Mouse (Mus musculus) lung, postnatal 0 days (tissue): ENCODE data around the gene Olfr1258. TPM values are rescaled to one million over a fixed set of nuclear protein-coding genes. Genes with fewer than 3 reads are reported as not detected.
"Not testable (repeated sequence)": the region's sequence is repeated elsewhere in the genome, so short reads cannot be mapped to it uniquely, and the experiment has no call there.

ENCODE experiments used
- ATAC-seq: fragments of 200-750 bp; cut with Nextera tagmentation; 2 replicates; pipeline ENCODE4 v1.8.0; 2017; ENCODE audit warnings: moderate library complexity
- DNase-seq: peaks from one replicate; pipeline ENCODE4 v3.0.0-alpha.2; 2016; ENCODE audit warnings: low spot score
- H3K27ac ChIP-seq: fragments of 300-500 bp; sonication (generic); 2 replicates; pipeline ENCODE4 v1.5.1; 2014; ENCODE audit warnings: antibody characterized with exemption, mild to moderate bottlenecking, low read length, mixed read lengths
- H3K27me3 ChIP-seq: fragments of 300-500 bp; sonication (generic); replicated peaks from 2 replicates; pipeline ENCODE4 v1.6.1; 2014; ENCODE audit warnings: low read length, mixed read lengths; ENCODE audit not compliant: insufficient read depth
- H3K36me3 ChIP-seq: fragments of 300-500 bp; sonication (generic); 2 replicates; pipeline ENCODE4 v1.6.1; 2014; ENCODE audit warnings: low read length, mixed read lengths; ENCODE audit not compliant: insufficient read depth
- H3K4me1 ChIP-seq: fragments of 300-500 bp; sonication (generic); 2 replicates; pipeline ENCODE4 v1.6.1; 2014; ENCODE audit warnings: antibody characterized with exemption, low read depth, low read length, mixed read lengths; ENCODE audit not compliant: insufficient read depth
- H3K4me2 ChIP-seq: fragments of 300-500 bp; sonication (generic); replicated peaks from 2 replicates; pipeline ENCODE4 v1.6.1; 2014; ENCODE audit warnings: low read depth, mild to moderate bottlenecking, low read length, moderate library complexity, mixed read lengths
- H3K4me3 ChIP-seq: fragments of 300-500 bp; sonication (generic); 2 replicates; pipeline ENCODE4 v1.5.1; 2014; ENCODE audit warnings: low read depth, low read length
- H3K9ac ChIP-seq: fragments of 300-500 bp; sonication (generic); replicated peaks from 2 replicates; pipeline ENCODE4 v1.6.1; 2014; ENCODE audit warnings: low read depth, mild to moderate bottlenecking
- H3K9me3 ChIP-seq: fragments of 300-500 bp; sonication (generic); 2 replicates; pipeline ENCODE4 v1.6.1; 2016; ENCODE audit warnings: low read length, mixed read lengths
- CTCF ChIP-seq: IDR thresholded peaks from 2 replicates; pipeline ENCODE4 v1.5.1; 2016; ENCODE audit warnings: antibody characterized with exemption, mild to moderate bottlenecking
- EP300 ChIP-seq: IDR thresholded peaks from 2 replicates; pipeline ENCODE4 v1.6.1; 2016; ENCODE audit warnings: antibody characterized with exemption, mild to moderate bottlenecking, control low read depth
- WGBS: fragments of 180-500 bp; shearing (Covaris S2); extraction: QIAGEN DNeasy Blood & Tissue Kit; methylation state at CpG from one replicate; pipeline ENCODE4 v1.1.7; 2014; 5-methylcytosine and 5-hydroxymethylcytosine counted together
- polyA plus RNA-seq: library from polyadenylated mRNA; unstranded; fragments of >200 nt; fragmentation: Nextera tagmentation; extraction: Ambion mirVana; gene quantifications from 2 replicates; pipeline ENCODE4 v1.2.1, GENCODE M21; 2015

Olfr1258 gene
- not detected in 2 replicates for polyA plus RNA-seq

DNA sequence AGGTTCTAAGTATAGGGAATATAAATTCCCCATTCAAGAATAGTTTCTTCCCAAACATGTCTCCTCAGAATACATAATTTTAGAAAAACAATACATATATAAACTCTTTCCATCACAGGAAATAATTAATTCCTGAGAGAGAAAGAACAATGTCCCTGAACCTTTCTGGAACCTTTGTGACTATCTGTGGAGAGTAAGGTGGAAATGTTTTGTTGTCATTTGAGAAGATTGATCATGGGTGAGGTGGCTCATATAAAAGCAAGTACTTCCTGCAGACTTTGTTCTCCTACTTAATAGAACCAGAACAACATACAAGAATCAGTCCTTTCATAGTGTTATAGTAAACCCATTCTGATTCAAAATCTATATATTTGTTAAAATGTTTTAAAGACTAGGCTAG, at the start of gene Olfr1258:
Gene Olfr1258, plus strand, starts transcription at position 301 of the 400 bp plus-strand sequence.
- Histone ChIP-seq H3K9ac (no peak within 1 kb of the TSS), H3K27ac (no peak within 1 kb of the TSS), H3K27me3 (no peaks in the 10 kb centered on the region), H3K4me1 (no peaks in the 10 kb centered on the region), H3K36me3 (no peaks in the 10 kb centered on the region), H3K4me2 (no peak within 1 kb of the TSS), H3K4me3 (no peak within 1 kb of the TSS), H3K9me3 (no peaks in the 10 kb centered on the region)
- TF ChIP-seq EP300, result no peak
- no peak for TF ChIP-seq CTCF
- ATAC-seq, result no peak
- DNase-seq, result no peak

DNA sequence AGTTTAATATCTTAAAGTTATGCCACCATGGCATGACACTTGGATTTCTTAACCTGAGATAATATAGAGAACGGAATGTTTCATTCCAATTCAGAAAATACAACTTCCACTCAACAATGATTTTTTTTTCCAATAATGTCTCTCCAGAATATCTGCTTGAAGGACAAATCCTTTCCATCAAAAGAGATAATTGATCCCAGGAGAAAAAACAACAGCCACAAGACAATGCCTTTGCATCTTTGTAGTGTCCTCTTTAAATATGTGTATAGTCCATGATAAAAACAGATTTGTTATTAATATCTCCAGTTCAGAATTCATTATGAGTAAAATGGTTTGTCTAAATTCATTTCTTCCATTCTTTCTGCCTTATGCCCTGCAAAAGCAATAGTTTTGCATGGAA, 49.0 kb upstream of the Olfr1258 start, which contains the start of gene Olfr1257:
Gene Olfr1257, plus strand, starts transcription at position 301 of the 400 bp plus-strand sequence.
- Histone ChIP-seq H3K36me3 (no peaks in the 10 kb centered on the region), H3K27me3 (no peaks in the 10 kb centered on the region), H3K4me3 (no peak within 1 kb of the TSS), H3K4me2 (no peak within 1 kb of the TSS), H3K4me1 (no peaks in the 10 kb centered on the region), H3K9ac (no peak within 1 kb of the TSS), H3K9me3 (no peaks in the 10 kb centered on the region), H3K27ac (no peak within 1 kb of the TSS)
- no peak for ATAC-seq
- TF ChIP-seq EP300 (no peak), CTCF (no peak)
- no peak for DNase-seq
- 85% methylated on average over 1 of the region's 1 CpGs for WGBS

DNA sequence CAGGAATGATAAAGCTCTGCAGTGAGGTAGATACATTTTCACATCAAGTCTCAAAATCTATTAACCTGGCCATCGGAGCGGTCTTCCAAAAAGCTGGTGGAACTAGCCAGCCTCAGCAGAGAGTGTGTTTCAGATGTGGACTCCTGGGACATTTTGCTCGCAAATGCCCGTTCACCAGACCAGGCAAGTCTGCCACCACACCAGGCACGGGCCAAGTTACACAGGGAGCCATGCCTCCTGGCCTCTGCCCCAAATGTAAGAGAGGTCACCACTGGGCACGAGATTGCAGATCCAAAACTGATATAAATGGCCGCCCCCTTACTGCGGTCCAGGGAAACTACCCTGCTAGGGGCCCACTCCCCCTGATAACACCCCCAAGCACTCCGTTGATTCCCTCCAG, 14.5 kb upstream of the Olfr1258 start:
- not testable (repeated sequence) for ATAC-seq, H3K36me3 ChIP-seq, H3K4me3 ChIP-seq, H3K9ac ChIP-seq, H3K9me3 ChIP-seq, H3K27me3 ChIP-seq, H3K27ac ChIP-seq, H3K4me2 ChIP-seq, DNase-seq, H3K4me1 ChIP-seq
- 92% methylated on average over 9 of the region's 9 CpGs for WGBS

DNA sequence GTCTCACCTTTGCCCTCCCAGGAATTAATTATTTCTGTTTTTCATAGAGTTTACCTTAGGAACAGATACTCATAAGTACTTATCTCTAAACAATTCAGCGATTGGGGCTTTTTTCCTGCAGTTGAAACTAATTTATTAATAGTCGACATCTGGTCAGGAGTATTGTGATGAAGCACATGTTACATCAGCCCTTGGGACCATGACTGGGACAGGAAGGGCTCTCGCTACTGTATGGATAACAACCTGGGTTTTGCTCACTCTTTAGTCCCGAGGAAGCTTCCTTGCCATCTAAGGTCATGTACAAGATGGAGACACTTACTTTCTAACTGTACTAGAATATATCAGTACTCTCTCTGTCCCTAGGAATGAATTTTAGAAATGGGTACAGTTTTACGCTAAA, 21.5 kb downstream of the Olfr1258 start, which contains the start of gene Olfr1259:
Gene Olfr1259, minus strand, starts transcription at position 101 of the 400 bp plus-strand sequence.
- no peak within 1 kb of the TSS for H3K9ac ChIP-seq
- no peak within 1 kb of the TSS for H3K27ac ChIP-seq
- 75% methylated on average over 5 of the region's 5 CpGs for WGBS
- H3K4me3 ChIP-seq, result no peak within 1 kb of the TSS
- TF ChIP-seq CTCF (no peak), EP300 (no peak)
- H3K4me1 ChIP-seq, result no peaks in the 10 kb centered on the region
- H3K9me3 ChIP-seq, result no peaks in the 10 kb centered on the region
- no peaks in the 10 kb centered on the region for H3K36me3 ChIP-seq
- DNase-seq (no peak), ATAC-seq (no peak)
- H3K4me2 ChIP-seq, result no peak within 1 kb of the TSS
- no peaks in the 10 kb centered on the region for H3K27me3 ChIP-seq

DNA sequence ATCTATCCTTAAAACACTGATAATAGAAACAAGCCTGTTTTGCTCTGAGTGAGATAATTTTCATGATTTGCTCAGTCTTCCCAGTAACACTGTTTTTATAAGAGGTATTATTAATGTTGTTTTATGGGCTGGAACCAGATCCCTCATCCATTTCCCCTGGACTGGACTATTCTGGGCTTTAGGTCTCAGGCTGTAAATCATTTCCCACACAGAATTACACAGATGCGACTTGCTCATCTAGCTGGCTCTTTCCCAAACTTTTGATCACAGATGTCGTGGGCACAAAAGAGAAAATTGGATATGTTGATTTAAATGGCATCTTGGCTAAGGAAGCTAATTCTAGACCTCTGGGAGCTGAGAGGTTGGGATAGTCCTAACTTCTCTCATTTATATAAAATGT, 47.1 kb downstream of the Olfr1258 start, which contains the start of gene Olfr1260:
Gene Olfr1260, plus strand, starts transcription at position 157 of the 400 bp plus-strand sequence.
- ATAC-seq (no peak), DNase-seq (no peak)
- Histone ChIP-seq H3K36me3 (no peaks in the 10 kb centered on the region), H3K9me3 (no peaks in the 10 kb centered on the region), H3K27ac (no peak within 1 kb of the TSS), H3K4me1 (no peaks in the 10 kb centered on the region), H3K4me3 (no peak within 1 kb of the TSS), H3K9ac (no peak within 1 kb of the TSS), H3K27me3 (no peaks in the 10 kb centered on the region), H3K4me2 (no peak within 1 kb of the TSS)
- TF ChIP-seq CTCF (no peak), EP300 (no peak)
- WGBS, result 45% methylated on average over 2 of the region's 2 CpGs

DNA sequence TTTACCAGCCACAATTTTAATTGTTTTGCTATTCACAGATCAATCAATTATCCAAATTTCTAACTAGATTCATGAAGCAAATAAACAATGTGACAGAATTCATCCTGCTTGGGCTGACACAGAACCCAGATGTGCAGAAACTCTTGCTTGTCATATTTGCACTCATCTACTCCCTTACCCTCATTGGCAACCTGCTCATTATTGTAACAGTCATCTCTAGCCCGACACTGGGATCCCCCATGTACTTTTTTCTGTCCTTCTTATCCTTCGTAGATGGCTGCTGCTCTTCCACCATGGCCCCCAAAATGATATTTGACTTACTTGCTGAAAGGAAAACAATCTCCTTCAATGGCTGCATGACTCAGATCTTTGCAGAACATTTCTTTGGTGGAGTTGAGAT, 50.6 kb downstream of the Olfr1258 start:
- no peak for TF ChIP-seq CTCF
- TF ChIP-seq EP300, result no peak
- no peak overlapping the region for H3K4me2 ChIP-seq
- no peak overlapping the region for H3K4me3 ChIP-seq
- 73% methylated on average over 2 of the region's 2 CpGs for WGBS
- DNase-seq (no peak), ATAC-seq (no peak)
- H3K4me1 ChIP-seq, result no peaks in the 10 kb centered on the region
- no peak overlapping the region for H3K9ac ChIP-seq
- no peak overlapping the region for H3K27ac ChIP-seq
- H3K36me3 ChIP-seq, result no peaks in the 10 kb centered on the region
- H3K9me3 ChIP-seq, result no peaks in the 10 kb centered on the region
- no peaks in the 10 kb centered on the region for H3K27me3 ChIP-seq

Other genes with a start within 250 kb of the Olfr1258 start
- gene Olfr1252, start 202.3 kb upstream of the Olfr1258 start, polyA plus RNA-seq, result not detected in 2 replicates
- gene Olfr1253, start 170.2 kb upstream of the Olfr1258 start, polyA plus RNA-seq, result not detected in 2 replicates
- not detected in 2 replicates for gene Olfr1254, start 133.7 kb upstream of the Olfr1258 start, polyA plus RNA-seq
- not detected in 2 replicates for gene Olfr1255, start 115.3 kb upstream of the Olfr1258 start, polyA plus RNA-seq
- gene Olfr1256, start 85.8 kb upstream of the Olfr1258 start, polyA plus RNA-seq, result not detected in 2 replicates
- not detected in 2 replicates for gene Olfr48, start 79.1 kb upstream of the Olfr1258 start, polyA plus RNA-seq
- gene Olfr1257, start 48.9 kb upstream of the Olfr1258 start, polyA plus RNA-seq, result not detected in 2 replicates
- not detected in 2 replicates for gene Olfr1259, start 21.4 kb downstream of the Olfr1258 start, polyA plus RNA-seq
- gene Olfr1260, start 47.0 kb downstream of the Olfr1258 start, polyA plus RNA-seq, result not detected in 2 replicates
- not detected in 2 replicates for gene Olfr1261, start 63.9 kb downstream of the Olfr1258 start, polyA plus RNA-seq
- gene Olfr1262, start 72.8 kb downstream of the Olfr1258 start, polyA plus RNA-seq, result not detected in 2 replicates
- not detected in 2 replicates for gene Olfr1263, start 84.8 kb downstream of the Olfr1258 start, polyA plus RNA-seq
- not detected in 2 replicates for gene Olfr1264, start 98.3 kb downstream of the Olfr1258 start, polyA plus RNA-seq
- gene Olfr1265, start 108.0 kb downstream of the Olfr1258 start, polyA plus RNA-seq, result not detected in 2 replicates
- gene Olfr140, start 136.3 kb downstream of the Olfr1258 start, polyA plus RNA-seq, result not detected in 2 replicates
- not detected in 2 replicates for gene Olfr1269, start 194.1 kb downstream of the Olfr1258 start, polyA plus RNA-seq
- gene Olfr32, start 215.0 kb downstream of the Olfr1258 start, polyA plus RNA-seq, result not detected in 2 replicates
- gene Olfr1270, start 225.8 kb downstream of the Olfr1258 start, polyA plus RNA-seq, result not detected in 2 replicates